Mouse (Mus musculus) testis, adult 2 months (tissue): Measurements from ENCODE around the gene Slc22a18. TPM values are rescaled to one million over a fixed set of nuclear protein-coding genes. Genes with fewer than 3 reads are reported as not detected.

ENCODE experiments used
- H3K27ac ChIP-seq: fragments of 200-500 bp; 2 replicates; pipeline ENCODE4 v1.5.1; 2012; ENCODE audit warnings: low read depth, low read length; ENCODE audit not compliant: control insufficient read depth, insufficient read depth
- H3K27me3 ChIP-seq: fragments of 200-500 bp; 2 replicates; pipeline ENCODE4 v1.6.1; 2012; ENCODE audit warnings: mild to moderate bottlenecking, low read length, moderate library complexity; ENCODE audit not compliant: control insufficient read depth, insufficient read depth
- H3K36me3 ChIP-seq: fragments of 200-500 bp; 2 replicates; pipeline ENCODE4 v1.6.1; 2012; ENCODE audit warnings: mild to moderate bottlenecking, low read length; ENCODE audit not compliant: control insufficient read depth, insufficient read depth
- H3K4me1 ChIP-seq: fragments of 200-500 bp; 2 replicates; pipeline ENCODE4 v1.6.1; 2012; ENCODE audit warnings: low read length; ENCODE audit not compliant: control insufficient read depth, insufficient read depth
- H3K4me3 ChIP-seq: fragments of 200-500 bp; 2 replicates; pipeline ENCODE4 v1.5.1; 2012; ENCODE audit warnings: low read depth, mild to moderate bottlenecking, low read length, moderate library complexity, mixed read lengths; ENCODE audit not compliant: control insufficient read depth
- CTCF ChIP-seq: fragments of 200-500 bp; IDR thresholded peaks from 2 replicates; pipeline ENCODE4 v1.5.1; 2012; ENCODE audit warnings: low read depth, mild to moderate bottlenecking, inconsistent platforms, low read length, moderate library complexity; ENCODE audit not compliant: control insufficient read depth, insufficient read depth, insufficient replicate concordance
- POLR2A ChIP-seq: fragments of 200-500 bp; IDR thresholded peaks from 2 replicates; pipeline ENCODE4 v1.6.1; 2012; ENCODE audit warnings: low read depth, mild to moderate bottlenecking, inconsistent platforms, low read length, moderate library complexity; ENCODE audit not compliant: control insufficient read depth
- polyA plus RNA-seq: library from polyadenylated mRNA; depleted of rRNA; stranded (reverse); fragments of >200 nt; gene quantifications from 2 replicates; pipeline ENCODE4 v1.2.3, GENCODE M21; 2012

Slc22a18 gene
- polyA plus RNA-seq, 1 experiment: 41.9 TPM

GRCm38 (mm10) chr7:143459332-143460211 lies 14.0 kb upstream of the Slc22a18 start:
- Histone ChIP-seq H3K36me3 (no peaks in the 10 kb centered on the region), H3K27me3 (peaks cover 4% of the 10 kb centered on the region; the same call in 1 of the 2 replicates), H3K4me1 (peaks cover 30% of the 10 kb centered on the region), H3K27ac (no peak overlapping the region), H3K4me3 (peak overlapping the region; percentile 35)
- TF ChIP-seq POLR2A (no peak), CTCF (no peak)

DNA sequence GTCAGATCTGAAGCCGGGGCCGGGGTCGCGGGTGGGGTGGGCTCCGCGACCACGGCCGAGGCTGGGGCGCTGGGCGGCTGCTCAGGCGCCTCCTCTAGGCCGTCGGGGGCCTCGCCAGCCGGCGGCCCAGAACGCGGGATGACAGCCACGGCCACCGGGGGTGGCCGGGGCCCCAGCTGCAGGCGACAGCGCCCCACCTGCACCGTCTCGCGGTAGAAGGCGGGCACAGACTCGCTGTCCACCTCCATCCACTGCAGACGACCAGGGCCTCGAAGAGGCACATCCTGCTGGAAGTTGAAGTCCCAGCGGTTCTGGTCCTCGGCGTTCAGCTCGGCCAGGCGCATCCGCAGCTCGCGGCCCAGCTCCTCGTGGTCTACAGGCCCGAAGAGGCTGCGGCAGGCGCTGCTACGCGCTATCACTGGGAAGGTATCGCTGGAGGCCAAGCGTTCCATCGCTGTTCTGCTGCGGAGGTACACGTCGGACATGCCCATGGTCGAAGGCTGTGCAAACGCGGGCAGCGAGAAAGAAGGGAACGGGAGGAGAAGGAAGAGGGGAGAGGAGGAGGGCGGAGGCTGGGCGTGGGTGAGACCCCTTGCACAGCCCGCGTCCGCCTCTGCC lies 13.2 kb upstream of the Slc22a18 start:
- TF ChIP-seq CTCF (no peak), POLR2A (no peak)
- Histone ChIP-seq H3K27me3 (peaks cover 4% of the 10 kb centered on the region; the same call in 1 of the 2 replicates), H3K4me3 (peak overlapping the region; percentile 35), H3K4me1 (peaks cover 37% of the 10 kb centered on the region), H3K36me3 (no peaks in the 10 kb centered on the region), H3K27ac (no peak overlapping the region)

- H3K36me3 ChIP-seq: no peaks in the 10 kb centered on the region
- H3K4me3 ChIP-seq: peak within 1 kb of the TSS; percentile 66
- H3K27ac ChIP-seq: no peak within 1 kb of the TSS
- H3K27me3 ChIP-seq: peaks cover 4% of the 10 kb centered on the region; the same call in 1 of the 2 replicates
- peaks cover 40% of the 10 kb centered on the region for H3K4me1 ChIP-seq
- TF ChIP-seq CTCF: no peak
- peak; percentile 49; the same call in 1 of the 2 replicates for TF ChIP-seq POLR2A
Measured at GRCm38 (mm10) chr7:143460874-143461273, 12.7 kb upstream of the Slc22a18 start, which contains the start of gene Cdkn1c. Gene Cdkn1c, minus strand, starts transcription at chr7:143461050.

DNA sequence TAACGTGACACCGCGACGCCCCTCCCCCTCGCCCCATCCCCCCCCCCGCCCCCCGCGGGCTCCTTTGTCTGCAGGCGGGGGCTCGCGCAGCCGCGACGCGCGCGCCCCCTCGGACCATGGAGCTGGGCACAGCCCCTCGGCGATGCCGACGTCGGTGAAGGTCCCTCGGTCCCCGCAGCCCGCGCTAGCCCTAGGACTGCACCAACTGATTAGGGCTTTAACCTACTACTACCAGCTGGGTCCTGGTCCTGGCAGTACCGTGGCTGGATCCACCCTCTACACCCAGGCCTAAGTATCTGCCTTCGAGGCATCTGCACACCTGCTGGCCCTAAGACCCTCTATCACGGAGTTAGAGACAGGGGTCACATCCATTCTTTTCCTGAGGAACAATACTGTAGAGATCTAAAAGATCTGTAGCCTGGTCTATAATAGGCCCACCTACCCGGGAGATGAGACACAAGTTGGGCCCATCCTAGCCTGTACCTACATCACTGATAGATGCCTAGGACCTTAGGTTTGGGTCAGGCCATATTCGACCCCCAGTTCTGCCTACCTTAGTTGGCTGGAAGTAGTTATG lies 12.2 kb upstream of the Slc22a18 start:
- no peaks in the 10 kb centered on the region for H3K36me3 ChIP-seq
- H3K4me3 ChIP-seq: peak overlapping the region; percentile 66
- no peak overlapping the region for H3K27ac ChIP-seq
- peaks cover 44% of the 10 kb centered on the region for H3K4me1 ChIP-seq
- peaks cover 4% of the 10 kb centered on the region; the same call in 1 of the 2 replicates for H3K27me3 ChIP-seq
- TF ChIP-seq POLR2A (no peak), CTCF (no peak)

GRCm38 (mm10) chr7:143461920-143462319 lies 11.6 kb upstream of the Slc22a18 start:
- Histone ChIP-seq H3K4me3 (no peak overlapping the region), H3K4me1 (peaks cover 44% of the 10 kb centered on the region), H3K36me3 (no peaks in the 10 kb centered on the region), H3K27ac (no peak overlapping the region), H3K27me3 (peaks cover 4% of the 10 kb centered on the region; the same call in 1 of the 2 replicates)
- no peak for TF ChIP-seq CTCF
- no peak for TF ChIP-seq POLR2A

- no peak for TF ChIP-seq CTCF
- no peak for TF ChIP-seq POLR2A
- no peaks in the 10 kb centered on the region for H3K36me3 ChIP-seq
- no peak overlapping the region for H3K27ac ChIP-seq
- H3K4me1 ChIP-seq: peaks cover 47% of the 10 kb centered on the region
- peak overlapping the region; percentile 2; the same call in 1 of the 2 replicates for H3K4me3 ChIP-seq
- peaks cover 4% of the 10 kb centered on the region; the same call in 1 of the 2 replicates for H3K27me3 ChIP-seq
Measured at GRCm38 (mm10) chr7:143462516-143462915, 11.0 kb upstream of the Slc22a18 start.

GRCm38 (mm10) chr7:143463865-143464415 lies 9.6 kb upstream of the Slc22a18 start:
- Histone ChIP-seq H3K4me1 (peaks cover 44% of the 10 kb centered on the region), H3K36me3 (no peaks in the 10 kb centered on the region), H3K27ac (no peak overlapping the region), H3K27me3 (peaks cover 4% of the 10 kb centered on the region; the same call in 1 of the 2 replicates), H3K4me3 (no peak overlapping the region)
- TF ChIP-seq POLR2A (no peak), CTCF (peak; percentile 85)
